Mouse (Mus musculus) megakaryocyte, embryonic 14.5 days (primary cell): ENCODE results near the gene Cant1. TPM values are rescaled to one million over a fixed set of nuclear protein-coding genes. Genes with fewer than 3 reads are reported as not detected.

ENCODE experiments used
- H3K27me3 ChIP-seq: replicated peaks from 2 replicates; pipeline ENCODE3; 2012; ENCODE audit warnings: inconsistent platforms
- H3K36me3 ChIP-seq: replicated peaks from 2 replicates; pipeline ENCODE3; 2012; ENCODE audit warnings: low read length, inconsistent platforms, mixed read lengths
- H3K4me1 ChIP-seq: 2 replicates; pipeline ENCODE4 v1.6.1; 2012; ENCODE audit warnings: inconsistent platforms
- H3K4me3 ChIP-seq: replicated peaks from 2 replicates; pipeline ENCODE3; 2012; ENCODE audit warnings: moderate library complexity, mild to moderate bottlenecking, inconsistent platforms
- H3K9me3 ChIP-seq: 2 replicates; pipeline ENCODE4 v1.6.1; 2012; ENCODE audit warnings: inconsistent platforms
- FLI1 ChIP-seq: IDR thresholded peaks from 2 replicates; pipeline ENCODE4 v1.6.1; 2012; ENCODE audit warnings: low read length, inconsistent platforms, mixed read lengths
- GATA1 ChIP-seq: IDR thresholded peaks from 3 replicates; pipeline ENCODE4 v1.6.1; 2012; ENCODE audit warnings: mixed read lengths, low read length, inconsistent platforms, borderline replicate concordance
- polyA plus RNA-seq: library from polyadenylated mRNA; stranded (reverse); fragments of >175 nt; gene quantifications from 2 replicates; pipeline ENCODE4 v1.2.3, GENCODE M21; 2012; ENCODE audit warnings: low replicate concordance; ENCODE audit not compliant: insufficient read depth

Cant1 gene
- polyA plus RNA-seq, 1 experiment = 41.8 TPM

- Histone ChIP-seq H3K4me1 (peaks cover 16% of the 10 kb centered on the region), H3K4me3 (no peak overlapping the region), H3K36me3 (no peaks in the 10 kb centered on the region), H3K9me3 (no peaks in the 10 kb centered on the region), H3K27me3 (peaks cover 64% of the 10 kb centered on the region)
- TF ChIP-seq GATA1 = no peak
These were observed 43.0 kb downstream of the Cant1 start for GRCm38 (mm10) chr11:118375881-118376280.

- TF ChIP-seq GATA1 = no peak
- TF ChIP-seq FLI1 = no peak
- Histone ChIP-seq H3K4me1 (peaks cover 16% of the 10 kb centered on the region), H3K9me3 (no peaks in the 10 kb centered on the region), H3K4me3 (no peak overlapping the region), H3K36me3 (no peaks in the 10 kb centered on the region), H3K27me3 (peaks cover 67% of the 10 kb centered on the region)
These were observed 43.4 kb downstream of the Cant1 start for GRCm38 (mm10) chr11:118375461-118375860.

- Histone ChIP-seq H3K4me1 (peaks cover 14% of the 10 kb centered on the region), H3K27me3 (peaks cover 71% of the 10 kb centered on the region), H3K36me3 (no peaks in the 10 kb centered on the region), H3K9me3 (no peaks in the 10 kb centered on the region), H3K4me3 (no peak overlapping the region)
- TF ChIP-seq GATA1 (no peak), FLI1 (no peak)
These were observed 43.9 kb downstream of the Cant1 start for GRCm38 (mm10) chr11:118375006-118375405.

GRCm38 (mm10) chr11:118374506-118374905 lies 44.4 kb downstream of the Cant1 start:
- Histone ChIP-seq H3K4me1 (peaks cover 9% of the 10 kb centered on the region), H3K9me3 (no peaks in the 10 kb centered on the region), H3K36me3 (no peaks in the 10 kb centered on the region), H3K4me3 (no peak overlapping the region), H3K27me3 (peaks cover 74% of the 10 kb centered on the region)
- TF ChIP-seq GATA1 (no peak), FLI1 (no peak)

GRCm38 (mm10) chr11:118372641-118373040 lies 46.2 kb downstream of the Cant1 start:
- peaks cover 7% of the 10 kb centered on the region for H3K4me1 ChIP-seq
- TF ChIP-seq GATA1 (no peak), FLI1 (no peak)
- peaks cover 11% of the 10 kb centered on the region for H3K9me3 ChIP-seq
- H3K4me3 ChIP-seq = no peak overlapping the region
- H3K27me3 ChIP-seq = peaks cover 71% of the 10 kb centered on the region
- no peaks in the 10 kb centered on the region for H3K36me3 ChIP-seq

- peaks cover 11% of the 10 kb centered on the region for H3K9me3 ChIP-seq
- H3K4me3 ChIP-seq = no peak overlapping the region
- H3K27me3 ChIP-seq = peaks cover 70% of the 10 kb centered on the region
- peaks cover 7% of the 10 kb centered on the region for H3K4me1 ChIP-seq
- H3K36me3 ChIP-seq = no peaks in the 10 kb centered on the region
- TF ChIP-seq FLI1 (no peak), GATA1 (no peak)
These were observed 47.0 kb downstream of the Cant1 start for GRCm38 (mm10) chr11:118371876-118372275.

- H3K9me3 ChIP-seq = peaks cover 11% of the 10 kb centered on the region
- no peaks in the 10 kb centered on the region for H3K36me3 ChIP-seq
- peaks cover 7% of the 10 kb centered on the region for H3K4me1 ChIP-seq
- TF ChIP-seq FLI1 (no peak), GATA1 (no peak)
- peaks cover 66% of the 10 kb centered on the region for H3K27me3 ChIP-seq
- no peak overlapping the region for H3K4me3 ChIP-seq
These were observed 49.2 kb downstream of the Cant1 start for GRCm38 (mm10) chr11:118369657-118370056.

GRCm38 (mm10) chr11:118369251-118369650 lies 49.6 kb downstream of the Cant1 start:
- H3K4me1 ChIP-seq = peaks cover 7% of the 10 kb centered on the region
- peaks cover 66% of the 10 kb centered on the region for H3K27me3 ChIP-seq
- H3K36me3 ChIP-seq = no peaks in the 10 kb centered on the region
- peak overlapping the region; percentile 53 for H3K4me3 ChIP-seq
- peaks cover 11% of the 10 kb centered on the region for H3K9me3 ChIP-seq
- TF ChIP-seq GATA1 (no peak), FLI1 (no peak)

GRCm38 (mm10) chr11:118368330-118368729 lies 50.6 kb downstream of the Cant1 start:
- peaks cover 12% of the 10 kb centered on the region for H3K4me1 ChIP-seq
- H3K27me3 ChIP-seq = peaks cover 68% of the 10 kb centered on the region
- TF ChIP-seq GATA1 = no peak
- no peak for TF ChIP-seq FLI1
- no peaks in the 10 kb centered on the region for H3K36me3 ChIP-seq
- H3K9me3 ChIP-seq = peaks cover 11% of the 10 kb centered on the region
- no peak overlapping the region for H3K4me3 ChIP-seq

GRCm38 (mm10) chr11:118366559-118366958 lies 52.3 kb downstream of the Cant1 start:
- no peak for TF ChIP-seq GATA1
- no peak for TF ChIP-seq FLI1
- Histone ChIP-seq H3K4me3 (no peak overlapping the region), H3K4me1 (peaks cover 23% of the 10 kb centered on the region), H3K36me3 (no peaks in the 10 kb centered on the region), H3K9me3 (peaks cover 11% of the 10 kb centered on the region), H3K27me3 (peaks cover 72% of the 10 kb centered on the region)

GRCm38 (mm10) chr11:118366108-118366507 lies 52.8 kb downstream of the Cant1 start:
- H3K36me3 ChIP-seq = no peaks in the 10 kb centered on the region
- H3K4me1 ChIP-seq = peaks cover 23% of the 10 kb centered on the region
- peaks cover 69% of the 10 kb centered on the region for H3K27me3 ChIP-seq
- H3K9me3 ChIP-seq = peaks cover 11% of the 10 kb centered on the region
- TF ChIP-seq FLI1 (no peak), GATA1 (no peak)
- H3K4me3 ChIP-seq = no peak overlapping the region
